Mouse (Mus musculus) spleen, adult 2 months (tissue): ENCODE measurements around the gene Arhgap21.

Experiments used
- CTCF ChIP-seq: fragments of 200-500 bp; IDR thresholded peaks from 2 replicates; pipeline ENCODE4 v1.5.1; 2011; ENCODE audit warnings: mild to moderate bottlenecking, inconsistent platforms; ENCODE audit not compliant: insufficient read depth, insufficient read length, insufficient replicate concordance; ENCODE audit errors: extremely low read depth
- POLR2A ChIP-seq: fragments of 200-500 bp; IDR thresholded peaks from 2 replicates; pipeline ENCODE4 v1.6.1; 2011; ENCODE audit warnings: low read depth, low read length, inconsistent platforms

GRCm38 (mm10) chr2:20888751-20889150, 79.9 kb downstream of the Arhgap21 start:
- TF ChIP-seq CTCF (no peak), POLR2A (no peak)
